Mouse (Mus musculus) retina, postnatal 7 days (tissue): ENCODE measurements at regions not wholly inside any gene's neighbourhood (a gene's known extent, or its start where the extent isn't known, plus 50 kb on each side); places are given as distances from the start of the nearest gene placed in this dataset.

Source experiments
- DNase-seq: peaks from one replicate; pipeline ENCODE4 v3.0.0-alpha.2; 2012; ENCODE audit warnings: low read depth, low spot score

- DNase-seq: no peak
Measured at GRCm38 (mm10) chr13:90739797-90740196, 165.4 kb downstream of the Atp6ap1l start.

- DNase-seq: no peak
Measured at GRCm38 (mm10) chr13:90738513-90738912, 166.6 kb downstream of the Atp6ap1l start.

- DNase-seq: no peak
Measured at GRCm38 (mm10) chr13:90733265-90733664, 171.9 kb downstream of the Atp6ap1l start.

DNA sequence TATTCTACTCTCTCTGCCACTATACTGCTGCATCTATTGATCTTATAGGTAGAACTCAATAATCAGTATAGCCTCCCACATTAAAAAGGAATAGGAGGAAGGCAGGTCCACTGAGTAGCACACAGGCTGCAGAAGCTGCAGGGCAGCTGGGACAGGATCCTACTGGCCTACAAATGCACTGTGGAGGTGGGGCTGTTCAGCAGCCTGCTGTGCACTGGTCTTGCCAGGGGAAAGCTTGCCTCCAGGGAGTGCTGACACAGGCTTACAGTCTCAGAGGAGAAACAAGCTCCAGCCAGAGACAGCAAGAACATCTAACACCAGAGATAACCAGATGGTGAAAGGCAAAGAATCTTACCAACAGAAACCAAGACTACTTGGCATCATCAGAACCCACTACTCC is 176.1 kb downstream of the Atp6ap1l start:
- no peak for DNase-seq

- no peak for DNase-seq
Measured at GRCm38 (mm10) chr13:90727816-90728215, 177.3 kb downstream of the Atp6ap1l start.

- DNase-seq: no peak
Measured at GRCm38 (mm10) chr13:90725053-90725827, 179.9 kb downstream of the Atp6ap1l start.

GRCm38 (mm10) chr13:90724598-90724997 is 180.6 kb downstream of the Atp6ap1l start:
- no peak for DNase-seq

DNA sequence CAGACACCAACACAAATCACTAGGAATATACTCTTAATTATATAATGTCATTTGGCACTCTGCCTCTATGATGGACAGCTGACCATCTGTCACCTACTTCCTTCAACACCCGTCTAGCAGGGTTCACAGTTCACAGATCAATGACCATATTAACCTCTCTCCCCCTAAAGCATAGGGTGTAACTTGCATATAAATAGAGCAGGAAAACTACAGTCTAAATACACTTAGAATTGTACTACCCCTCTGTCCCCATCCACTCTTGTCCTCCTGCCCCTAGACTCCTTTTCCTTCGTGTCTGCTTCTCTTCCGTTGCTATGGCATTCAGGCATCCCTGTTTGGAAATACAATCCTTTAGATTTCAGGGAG is 181.6 kb downstream of the Atp6ap1l start:
- no peak for DNase-seq

DNA sequence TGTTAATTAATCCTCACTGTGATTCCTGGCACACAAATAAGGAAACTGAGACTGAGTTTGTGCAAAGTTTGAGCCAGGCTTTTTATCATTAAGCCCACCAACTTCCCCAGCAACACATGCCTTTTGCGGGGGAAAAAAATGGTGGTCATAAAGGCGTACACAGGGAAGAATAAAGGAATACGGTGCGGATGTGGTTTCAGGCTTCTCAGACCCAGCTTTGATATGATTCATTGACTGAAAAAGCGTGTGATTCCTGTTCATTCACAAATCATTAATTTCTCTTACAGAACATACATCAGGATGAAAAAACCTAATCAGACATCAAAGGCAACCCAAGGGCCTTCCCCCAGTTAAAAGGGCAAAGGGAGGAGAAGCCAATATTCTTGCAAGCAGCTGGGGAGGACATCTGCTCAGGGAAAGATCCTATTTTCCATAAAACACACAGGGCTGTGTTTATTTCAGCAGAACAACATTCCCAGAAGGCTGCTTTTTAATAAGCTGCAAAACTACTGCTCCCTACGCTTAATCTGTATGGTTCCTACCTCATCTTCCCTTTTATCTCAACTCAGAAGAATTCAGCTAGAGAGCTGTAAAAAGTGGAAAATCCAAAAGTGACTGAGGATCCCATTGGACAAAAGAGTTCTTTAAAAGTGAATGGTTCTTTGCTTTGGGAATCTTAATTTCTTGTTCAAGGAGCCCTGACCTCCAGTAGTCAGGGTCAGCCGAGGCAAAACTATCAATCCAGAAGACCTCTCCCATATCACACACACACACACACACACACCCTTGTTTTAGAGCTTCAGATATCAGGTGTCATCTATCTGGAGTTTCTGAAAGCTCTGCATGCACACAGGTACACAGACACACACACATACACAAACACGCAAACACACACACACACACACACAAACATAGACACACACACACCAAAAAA is 182.3 kb downstream of the Atp6ap1l start:
- DNase-seq: no peak

DNA sequence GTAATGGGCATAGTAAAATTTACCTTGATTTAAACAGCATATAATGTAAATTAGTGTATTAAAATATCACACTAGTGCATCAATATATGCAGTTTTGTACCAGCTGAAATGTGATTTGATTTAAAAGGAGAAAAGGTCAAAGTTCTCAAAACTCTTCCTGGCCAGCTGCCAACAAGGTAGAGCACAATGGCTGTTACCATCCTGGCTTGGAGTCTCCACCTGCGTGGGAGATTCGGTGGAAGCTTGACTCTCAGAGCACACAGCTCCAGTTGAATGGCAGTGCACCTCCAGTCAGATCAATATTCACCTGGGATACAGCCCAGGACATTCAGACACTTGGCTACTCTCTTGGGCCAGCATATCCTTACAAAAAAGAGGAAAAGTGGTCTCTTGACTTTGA is 220.8 kb downstream of the Atp6ap1l start:
- no peak for DNase-seq

DNA sequence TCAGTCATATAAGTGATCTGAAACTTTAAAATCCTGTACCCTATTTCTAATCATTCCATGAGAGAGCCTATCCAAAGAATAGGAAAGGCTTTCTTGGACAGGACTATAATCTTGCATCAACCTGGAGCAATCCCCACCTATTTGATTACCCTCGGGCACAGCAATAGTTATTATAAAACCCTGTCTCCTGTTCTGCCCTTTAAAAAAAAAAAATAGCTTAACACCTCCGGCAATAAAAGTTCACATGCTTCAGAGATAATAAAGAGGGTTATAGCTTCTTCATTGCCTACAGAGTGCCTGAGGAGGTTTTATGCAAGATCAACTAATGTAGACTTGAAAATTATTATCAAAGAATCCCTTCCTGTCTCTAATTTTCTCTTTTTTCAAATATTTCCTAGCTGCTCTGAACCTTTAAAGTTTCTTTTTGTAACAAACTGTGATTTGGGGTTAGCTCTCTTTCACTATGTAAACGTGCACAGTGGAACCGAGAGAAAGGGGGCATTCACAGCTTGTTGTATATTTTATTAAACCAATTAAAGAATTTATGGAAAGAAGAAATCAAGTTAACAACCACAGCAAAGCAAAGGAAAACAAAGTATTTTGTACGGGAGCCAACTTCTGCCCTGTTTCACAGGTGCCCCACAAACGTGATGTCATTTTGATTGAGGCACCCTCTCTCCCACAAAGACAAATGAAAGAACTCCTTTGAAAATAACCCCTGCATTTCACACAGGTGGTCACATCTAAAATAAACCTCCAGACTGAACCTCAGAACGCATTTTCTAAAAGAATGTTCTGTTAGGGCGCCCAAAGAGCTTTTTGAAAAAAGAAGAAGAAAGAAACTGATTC is 225.8 kb downstream of the Atp6ap1l start:
- DNase-seq: no peak

DNA sequence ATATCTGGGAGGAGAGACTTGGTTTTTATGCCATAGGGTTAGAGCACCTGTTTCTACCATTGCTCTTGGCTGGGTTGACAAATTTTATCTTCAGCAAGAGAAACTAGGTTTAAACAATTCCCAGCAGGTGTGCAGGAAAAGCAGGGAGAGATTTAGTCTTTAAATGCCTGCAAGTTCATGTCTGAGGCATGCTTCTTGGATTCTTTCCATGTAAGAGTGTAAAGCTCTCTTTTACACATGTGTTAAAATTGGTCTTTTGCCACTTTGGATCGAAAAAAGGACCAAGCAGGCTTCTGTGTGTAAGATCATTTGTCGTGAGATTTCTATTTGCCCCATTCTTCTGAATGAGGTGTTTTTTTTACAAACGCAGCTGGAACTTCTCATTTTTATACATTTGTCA is 231.3 kb downstream of the Atp6ap1l start:
- DNase-seq: no peak

DNA sequence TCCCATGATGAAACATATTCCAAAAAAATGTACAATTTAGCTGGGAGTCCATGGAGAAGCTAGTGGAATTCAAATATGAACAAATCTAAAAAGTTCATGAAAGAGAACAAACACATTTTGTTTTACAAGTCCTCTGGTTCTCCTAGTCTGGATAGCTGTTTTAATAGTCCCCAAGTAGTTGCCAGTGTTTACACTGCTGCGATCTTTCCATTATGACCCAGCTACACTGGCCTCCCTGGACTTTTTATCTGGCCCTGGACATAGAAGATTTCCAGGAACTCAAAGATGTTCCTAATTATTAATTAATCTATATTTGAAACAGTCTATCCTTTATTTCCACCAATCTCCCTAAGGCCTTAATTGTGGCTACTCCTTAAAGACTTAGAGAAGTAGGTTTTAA is 232.1 kb downstream of the Atp6ap1l start:
- DNase-seq: no peak

- DNase-seq: no peak
Measured at GRCm38 (mm10) chr13:90661567-90662141, 243.5 kb downstream of the Atp6ap1l start.

DNA sequence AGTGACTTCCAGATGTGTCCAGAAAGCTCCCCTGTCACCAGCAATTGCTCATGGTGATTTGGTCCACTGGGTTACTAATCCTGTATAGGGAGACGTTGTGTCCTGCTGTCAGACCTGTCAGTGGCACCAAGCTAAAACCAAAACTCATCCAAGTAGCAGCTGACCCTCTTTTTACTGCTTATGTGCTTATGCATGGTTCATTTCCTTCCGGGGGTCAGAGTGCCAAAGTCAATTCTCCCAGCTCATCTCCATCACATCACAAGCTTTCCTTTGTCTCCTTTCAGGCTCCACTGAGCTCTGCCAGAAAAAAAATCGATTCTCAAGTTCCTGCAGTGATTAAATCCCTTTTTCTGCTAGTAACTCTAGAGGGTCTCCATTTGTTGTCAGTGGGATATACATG is 244.2 kb downstream of the Atp6ap1l start:
- DNase-seq: no peak

DNA sequence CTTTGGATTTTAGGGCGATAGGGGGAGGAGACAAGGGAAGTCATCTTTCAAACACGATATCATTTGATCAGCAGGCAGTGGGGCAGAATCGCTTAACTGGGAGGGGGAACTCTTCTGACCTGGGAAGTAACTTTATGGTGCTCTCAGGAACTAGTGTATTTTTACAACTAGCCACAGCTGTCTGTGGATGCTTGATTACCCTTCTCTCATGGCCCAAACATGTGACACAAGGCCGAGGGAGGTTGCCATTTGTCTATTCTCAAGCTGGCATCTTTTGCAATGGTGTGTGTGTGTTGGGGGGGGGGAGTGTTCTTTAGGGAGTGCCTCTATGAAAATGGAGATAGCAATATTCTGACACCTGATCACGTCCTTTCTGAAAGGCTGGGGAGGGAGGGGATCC is 246.1 kb downstream of the Atp6ap1l start:
- no peak for DNase-seq

DNA sequence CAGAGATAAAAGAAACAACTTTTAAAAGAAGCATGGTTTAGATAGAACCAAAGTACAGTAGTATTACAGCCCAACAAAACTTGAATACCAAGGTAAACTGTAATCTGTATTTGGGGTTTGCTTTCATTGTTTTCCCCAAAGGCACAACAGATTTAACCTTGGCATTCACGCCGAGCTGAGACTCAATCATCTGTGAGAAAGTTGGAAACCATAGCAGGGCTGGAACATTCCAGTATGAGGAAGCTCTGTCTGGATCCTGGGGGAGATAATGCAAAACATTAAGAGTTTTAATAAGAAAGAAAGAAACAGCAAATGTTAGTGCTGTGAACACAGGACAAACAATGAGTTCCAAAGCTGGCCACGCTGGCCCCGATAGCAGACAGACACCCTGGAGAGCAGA is 258.8 kb downstream of the Atp6ap1l start:
- no peak for DNase-seq

GRCm38 (mm10) chr13:90644216-90644615 is 260.9 kb downstream of the Atp6ap1l start:
- no peak for DNase-seq

- DNase-seq: no peak
Measured at GRCm38 (mm10) chr13:90643575-90644215, 261.5 kb downstream of the Atp6ap1l start.

DNA sequence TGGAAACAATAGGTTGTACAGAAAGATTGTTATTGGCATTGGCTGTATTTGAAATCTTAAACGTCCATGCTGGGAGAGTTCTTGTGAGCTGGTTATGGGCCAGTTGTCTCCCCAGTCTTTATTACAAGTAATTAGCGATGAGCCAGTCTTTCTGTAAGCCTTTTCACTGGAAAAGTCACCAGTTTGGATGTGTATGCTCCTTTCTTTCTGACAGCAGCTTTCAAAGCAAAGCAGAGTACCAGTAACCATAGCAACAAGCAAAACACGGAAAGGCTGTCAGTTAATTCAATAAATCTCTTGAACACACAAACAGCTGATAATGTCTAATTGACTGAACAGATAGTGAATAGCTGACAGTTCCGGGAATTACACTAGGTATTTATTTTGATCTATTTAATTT is 262.0 kb downstream of the Atp6ap1l start:
- DNase-seq: peak; percentile 9

DNA sequence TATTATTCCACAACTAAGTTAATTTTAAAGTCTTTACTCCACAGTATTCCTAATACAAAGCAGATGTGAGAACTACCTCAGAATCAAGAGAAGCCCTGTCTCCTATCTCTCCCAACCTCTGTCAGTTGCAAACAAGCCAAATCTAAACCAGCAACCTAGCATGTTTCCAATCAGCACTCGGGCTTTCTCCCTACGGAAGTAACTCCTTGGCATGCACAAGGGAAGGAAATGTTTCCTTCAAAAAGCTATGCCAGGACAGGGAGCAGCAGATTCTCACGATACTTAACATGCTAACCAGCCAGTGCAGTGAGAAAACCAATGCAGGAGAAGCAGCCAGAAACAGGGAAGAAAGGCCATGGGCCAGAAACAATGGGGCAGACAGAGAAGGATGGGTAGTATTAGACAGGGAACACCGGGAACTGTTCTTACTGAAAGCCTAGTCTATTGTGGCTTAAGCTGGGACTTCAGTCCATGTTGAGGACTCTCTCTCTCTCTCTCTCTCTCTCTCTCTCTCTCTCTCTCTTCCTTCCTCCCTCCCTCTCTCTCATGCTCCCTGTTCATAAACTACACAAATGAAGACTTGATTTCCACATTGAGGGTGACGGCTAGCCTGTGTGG is 262.8 kb downstream of the Atp6ap1l start:
- no peak for DNase-seq
